1 mouse cellular context compared by ENCODE assay signal in genomic region chr5:65390648-65391644, GRCm38 (mm10).
A peak's percentile ranks its signal among the peaks of the same experiment; 100 is the strongest.
TF ChIP-seq lines count a peak whose summit lies in the region.

TSS of gene Rpl9 (minus strand) at chr5:65391444.
TSS of gene Lias (plus strand) at chr5:65391497.

TF ChIP-seq in MEL, 35 proteins besides CTCF, POLR2A, EP300 and RAD21 (continued from another document):
- TF ChIP-seq POLR2AphosphoS2 (IDR thresholded peaks at IDR 0.05; ENCODE audit: low read length) = peak; percentile 89
- peak; percentile 99 for TF ChIP-seq NELFE (IDR thresholded peaks at IDR 0.05; ENCODE audit: low read depth, low read length)
- peak; percentile 99 for TF ChIP-seq HCFC1 (IDR thresholded peaks at IDR 0.05; ENCODE audit: low read depth, low read length)
- peak; percentile 78; the same call in 1 of the 2 replicates for TF ChIP-seq POLR2AphosphoS5 (IDR thresholded peaks at IDR 0.05; ENCODE audit: borderline replicate concordance, low read depth, low read length)
- no peak; the same call in 1 of the 2 replicates for TF ChIP-seq GABPA (IDR thresholded peaks at IDR 0.05; ENCODE audit: low read depth, low read length)
- peak; percentile 84; the same call in 1 of the 2 replicates for TF ChIP-seq JUND (IDR thresholded peaks at IDR 0.05; ENCODE audit: low read depth, low read length)
- peak; percentile 92 for TF ChIP-seq MXI1 (IDR thresholded peaks at IDR 0.05; ENCODE audit: low read depth, low read length)
- peak; percentile 52 for TF ChIP-seq ZC3H11A (IDR thresholded peaks at IDR 0.05; ENCODE audit: low read depth, low read length)
